Mouse (Mus musculus): ENCODE measurements at regions not wholly inside any gene's neighbourhood (a gene's known extent, or its start where the extent isn't known, plus 50 kb on each side); places are given as distances from the start of the nearest gene placed in this dataset.

GRCm38 (mm10) chr6:49989585-49990521 lies 120.2 kb upstream of the Mpp6 start:
- TF ChIP-seq CTCF (IDR thresholded peaks at IDR 0.05; ENCODE audit: borderline replicate concordance, insufficient read depth, low read depth, low read length) (no peak), POLR2A (IDR thresholded peaks at IDR 0.05; ENCODE audit: borderline replicate concordance, insufficient read depth, low read length) (no peak)
